Mouse (Mus musculus): ENCODE measurements around the gene Milr1.

Gene Milr1

GRCm38 (mm10) chr11:106728402-106729366 is 22.3 kb upstream of the Milr1 start:
- in situ Hi-C loops (cut with MboI; ENCODE audit: unreplicated experiment in 2 of 2): no loop called here

- in situ Hi-C loops (cut with MboI; ENCODE audit: unreplicated experiment in 2 of 2): loop anchor here in 1 of 2 experiments (10.0 kb wide), 1 partner anchor 315 kb away; no protein-coding TSS in a partner anchor
Observed at GRCm38 (mm10) chr11:106729656-106730055, 21.4 kb upstream of the Milr1 start.

DNA sequence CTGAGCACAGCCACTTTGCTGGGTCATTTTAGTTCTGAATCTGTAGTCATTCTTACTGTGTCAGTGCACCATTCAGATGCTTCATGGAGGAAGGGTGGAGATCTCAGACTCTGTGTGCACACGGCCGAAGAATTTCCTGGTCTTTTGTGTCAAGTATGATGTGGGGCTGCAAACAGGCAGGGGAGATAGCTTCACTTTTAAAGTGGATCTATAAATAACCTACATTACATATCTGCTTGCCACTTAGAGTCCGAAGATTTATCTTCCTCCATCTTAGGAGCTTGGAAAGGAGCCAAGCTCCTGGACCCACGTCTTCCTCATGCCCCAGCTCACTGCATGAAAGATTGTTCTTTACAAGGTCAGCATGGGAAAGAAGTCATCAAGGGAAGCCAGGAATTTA is 20.3 kb upstream of the Milr1 start:
- in situ Hi-C loops (cut with MboI; ENCODE audit: unreplicated experiment in 2 of 2): loop anchor here in 1 of 2 experiments (10.0 kb wide), 1 partner anchor 316 kb away; no protein-coding TSS in a partner anchor

- in situ Hi-C loops (cut with MboI; ENCODE audit: unreplicated experiment in 2 of 2): loop anchor here in 1 of 2 experiments (10.0 kb wide), 1 partner anchor 322 kb away; no protein-coding TSS in a partner anchor
Observed at GRCm38 (mm10) chr11:106736614-106737013, 14.4 kb upstream of the Milr1 start.

DNA sequence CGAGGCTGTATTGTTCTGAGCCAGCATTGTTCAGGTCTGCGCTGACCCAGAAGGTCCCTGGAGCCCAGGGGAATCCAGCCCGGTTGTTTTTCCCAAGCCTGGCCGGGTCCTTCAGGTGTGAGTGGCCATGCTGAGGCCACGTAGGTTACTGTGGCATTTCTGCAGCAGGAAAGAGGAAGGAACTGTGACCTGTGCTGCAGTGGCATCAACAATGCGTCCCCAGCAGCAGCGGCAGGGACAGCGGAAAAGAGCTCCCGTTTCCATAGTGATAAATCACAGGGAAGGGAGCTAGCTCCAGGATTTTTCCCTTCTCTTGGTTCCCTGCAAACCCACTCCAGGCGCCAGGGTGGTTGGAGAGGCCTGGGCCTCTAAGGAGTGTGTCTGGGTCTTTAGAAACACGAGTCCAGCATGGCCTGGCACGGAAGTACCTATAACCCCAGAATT is 13.8 kb upstream of the Milr1 start:
- in situ Hi-C loops (cut with MboI; ENCODE audit: unreplicated experiment in 2 of 2): loop anchor here in 1 of 2 experiments (10.0 kb wide), 1 partner anchor 322 kb away; no protein-coding TSS in a partner anchor

DNA sequence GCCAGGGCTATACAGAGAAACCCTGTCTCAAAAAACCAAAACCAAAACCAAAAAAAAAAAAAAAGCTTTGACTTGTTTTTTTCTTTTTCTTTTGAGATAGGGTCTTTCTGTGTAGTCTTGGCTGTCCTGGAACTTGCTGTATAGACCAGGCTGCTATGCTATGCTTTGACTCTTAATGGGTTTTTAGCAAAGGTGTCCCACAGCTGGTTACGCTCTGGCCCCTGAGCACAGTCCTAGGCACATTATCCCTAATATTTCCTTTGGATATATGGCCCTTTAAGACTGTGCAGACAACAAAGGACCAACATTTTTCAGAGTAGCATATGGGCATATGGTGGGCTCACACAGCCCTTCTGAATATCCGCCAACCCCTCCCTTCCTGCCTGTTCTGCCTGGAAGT is 11.9 kb upstream of the Milr1 start:
- in situ Hi-C loops (cut with MboI; ENCODE audit: unreplicated experiment in 2 of 2): loop anchor here in 1 of 2 experiments (10.0 kb wide), 1 partner anchor 324 kb away; no protein-coding TSS in a partner anchor

GRCm38 (mm10) chr11:106740724-106741123 is 10.3 kb upstream of the Milr1 start:
- in situ Hi-C loops (cut with MboI; ENCODE audit: unreplicated experiment in 2 of 2): loop anchor here (5.0 to 10.0 kb wide), 3 partner anchors 37 to 316 kb away; partner anchors contain the start of gene Polg2 (in 1 of the 2)

DNA sequence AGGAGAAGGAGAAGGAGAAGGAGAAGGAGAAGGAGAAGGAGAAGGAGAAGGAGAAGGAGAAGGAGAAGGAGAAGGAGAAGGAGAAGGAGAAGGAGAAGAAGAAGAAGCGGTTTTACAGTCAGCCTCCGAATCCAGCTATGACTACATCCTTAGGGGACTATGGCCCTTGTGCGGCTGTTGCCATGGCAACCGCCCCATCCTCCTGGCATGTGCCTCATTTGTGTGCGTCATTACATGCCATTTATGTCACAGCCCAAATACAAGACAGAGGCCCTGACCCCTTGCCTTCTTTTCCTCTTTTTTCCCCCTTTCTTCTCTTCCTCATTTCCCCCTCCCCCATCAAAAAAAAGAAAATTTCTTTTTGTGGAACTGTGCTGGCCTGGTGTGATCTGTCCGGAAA is 9.8 kb upstream of the Milr1 start:
- in situ Hi-C loops (cut with MboI; ENCODE audit: unreplicated experiment in 2 of 2): loop anchor here (5.0 to 10.0 kb wide), 3 partner anchors 36 to 316 kb away; partner anchors contain the start of gene Polg2 (in 1 of the 2)

DNA sequence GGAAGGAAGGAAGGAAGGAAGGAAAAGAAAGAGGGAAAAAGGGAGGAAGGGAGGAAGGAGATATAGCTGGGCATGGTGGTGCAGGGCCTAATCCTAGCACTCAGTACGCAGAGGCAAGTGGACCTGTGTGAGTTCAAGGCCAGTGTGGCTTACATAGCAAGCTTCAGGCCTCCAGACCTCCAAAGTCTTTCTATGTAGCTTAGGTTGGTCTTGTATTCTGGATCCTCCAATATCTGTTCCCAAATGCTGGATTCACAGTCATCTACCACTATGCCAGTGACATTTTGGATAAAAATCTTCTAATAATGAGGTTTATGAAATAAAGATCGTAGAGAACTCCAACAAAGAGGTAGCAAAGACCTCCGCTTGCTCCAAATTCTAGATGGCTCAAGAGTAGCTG is 9.2 kb upstream of the Milr1 start:
- in situ Hi-C loops (cut with MboI; ENCODE audit: unreplicated experiment in 2 of 2): loop anchor here (5.0 to 10.0 kb wide), 3 partner anchors 35 to 317 kb away; partner anchors contain the start of gene Polg2 (in 1 of the 2)

DNA sequence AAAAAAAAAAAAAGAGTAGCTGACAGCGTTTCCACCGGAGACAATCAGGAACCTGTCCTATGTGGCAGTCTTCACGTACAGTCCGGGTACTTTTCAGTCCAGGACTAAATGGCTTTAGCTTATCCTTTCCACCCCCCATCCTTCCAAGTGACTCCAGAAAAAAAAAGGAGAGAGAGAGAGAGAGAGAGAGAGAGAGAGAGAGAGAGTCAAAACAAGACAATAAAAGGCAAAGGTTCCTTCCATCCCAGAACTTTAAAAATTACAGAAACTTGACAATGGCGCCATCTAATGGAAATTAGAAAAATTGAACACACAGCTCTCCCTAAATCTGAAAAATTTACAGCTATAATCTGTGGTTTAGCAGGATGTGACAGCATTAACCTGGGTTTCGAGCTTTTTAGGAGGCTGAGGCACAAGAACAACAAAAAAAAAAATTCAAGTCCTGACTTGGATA is 8.6 kb upstream of the Milr1 start:
- in situ Hi-C loops (cut with MboI; ENCODE audit: unreplicated experiment in 2 of 2): loop anchor here (5.0 to 10.0 kb wide), 3 partner anchors 35 to 318 kb away; partner anchors contain the start of gene Polg2 (in 1 of the 2)

GRCm38 (mm10) chr11:106744949-106745348 is 6.1 kb upstream of the Milr1 start:
- in situ Hi-C loops (cut with MboI; ENCODE audit: unreplicated experiment in 2 of 2): loop anchor here (5.0 to 10.0 kb wide), 3 partner anchors 32 to 320 kb away; partner anchors contain the start of gene Polg2 (in 1 of the 2)

GRCm38 (mm10) chr11:106749557-106750120 is 1.4 kb upstream of the Milr1 start:
- in situ Hi-C loops (cut with MboI; ENCODE audit: unreplicated experiment in 2 of 2): loop anchor here in 1 of 2 experiments (5.0 to 25.0 kb wide), 3 partner anchors 237 to 427 kb away; no protein-coding TSS in a partner anchor

DNA sequence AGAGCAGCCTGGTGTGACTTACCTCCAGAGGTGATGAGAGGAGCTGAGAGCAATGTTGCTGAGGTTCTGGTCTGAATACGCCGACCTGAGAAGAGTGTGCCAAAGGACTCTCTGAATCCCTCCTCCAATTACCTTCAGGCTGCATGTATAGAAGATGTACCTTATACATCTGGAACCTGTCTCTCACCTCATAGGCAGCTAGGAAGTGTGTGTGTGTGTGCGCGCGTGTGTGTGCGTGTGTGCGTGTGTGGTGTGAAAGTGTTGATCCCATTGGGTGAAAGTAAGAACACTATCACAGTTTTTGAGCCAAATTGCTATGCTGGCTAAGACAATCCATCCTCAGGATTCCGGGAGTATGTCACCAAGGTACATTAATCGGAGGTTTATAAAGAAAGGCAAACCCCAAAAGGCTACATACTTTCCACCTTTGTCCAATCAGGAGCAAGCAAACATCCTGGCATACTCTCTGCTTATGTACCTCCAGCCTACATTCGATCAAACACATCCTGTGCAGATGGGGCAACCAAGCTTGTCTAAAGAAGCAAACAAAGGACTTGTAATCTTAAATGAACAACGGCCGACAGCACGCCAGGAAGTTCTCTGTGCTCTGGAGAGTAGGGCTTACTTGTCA is 790 bp upstream of the Milr1 start, which contains the start of gene Pecam1:
Gene Pecam1, minus strand, starts transcription at position 508 of the 631 bp plus-strand sequence.
- in situ Hi-C loops (cut with MboI; ENCODE audit: unreplicated experiment in 2 of 2): loop anchor here in 1 of 2 experiments (5.0 to 25.0 kb wide), 2 partner anchors 238 to 428 kb away; no protein-coding TSS in a partner anchor

DNA sequence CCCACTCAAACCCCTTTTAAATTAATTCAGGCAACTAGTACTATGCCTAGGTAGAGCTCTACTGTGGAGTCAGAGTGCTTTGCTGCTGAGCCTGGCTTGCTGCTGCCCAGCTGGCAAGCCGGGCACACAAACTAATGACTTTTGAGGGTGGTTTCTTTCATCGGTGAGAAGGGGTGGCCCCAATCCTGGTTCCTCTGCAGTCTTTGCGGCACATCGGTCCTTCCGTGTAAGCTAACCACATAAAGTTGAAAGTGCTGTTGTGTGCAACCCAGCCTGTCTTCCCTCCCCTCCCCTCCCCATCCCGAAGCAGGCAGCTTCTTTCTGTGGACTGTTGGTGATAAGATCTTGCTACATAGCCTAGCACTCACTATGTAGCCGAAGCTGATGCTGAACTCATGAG is 1.1 kb downstream of the Milr1 start:
- in situ Hi-C loops (cut with MboI; ENCODE audit: unreplicated experiment in 2 of 2): loop anchor here in 1 of 2 experiments (5.0 to 25.0 kb wide), 2 partner anchors 240 to 430 kb away; no protein-coding TSS in a partner anchor

DNA sequence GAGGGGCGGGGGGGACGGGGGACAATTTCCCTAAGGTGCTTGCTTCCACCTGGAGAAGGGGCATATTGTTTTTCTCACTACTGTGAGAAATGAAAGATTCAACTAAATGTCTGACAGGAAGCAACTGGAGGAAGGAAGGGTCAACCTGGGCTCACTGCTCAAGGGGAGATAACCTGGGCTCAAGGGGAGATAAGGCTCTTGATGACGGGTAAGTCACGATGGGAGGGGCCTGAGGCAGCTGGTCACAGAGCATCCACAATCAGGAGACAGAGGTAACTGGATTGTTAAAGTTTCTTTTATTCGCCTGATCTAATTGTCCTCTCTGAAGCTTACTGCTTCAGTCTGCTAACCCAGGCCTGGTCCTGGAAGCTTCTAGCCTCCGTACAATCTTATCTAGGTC is 2.3 kb downstream of the Milr1 start:
- in situ Hi-C loops (cut with MboI; ENCODE audit: unreplicated experiment in 2 of 2): loop anchor here in 1 of 2 experiments (5.0 to 25.0 kb wide), 2 partner anchors 241 to 431 kb away; no protein-coding TSS in a partner anchor

GRCm38 (mm10) chr11:106755583-106755982 is 4.6 kb downstream of the Milr1 start:
- in situ Hi-C loops (cut with MboI; ENCODE audit: unreplicated experiment in 2 of 2): loop anchor here in 1 of 2 experiments (25.0 kb wide), 1 partner anchor 243 kb away; no protein-coding TSS in a partner anchor

- in situ Hi-C loops (cut with MboI; ENCODE audit: unreplicated experiment in 2 of 2): loop anchor here in 1 of 2 experiments (25.0 kb wide), 1 partner anchor 247 kb away; no protein-coding TSS in a partner anchor
Observed at GRCm38 (mm10) chr11:106759028-106759427, 8.0 kb downstream of the Milr1 start.

GRCm38 (mm10) chr11:106760511-106760910 is 9.5 kb downstream of the Milr1 start:
- in situ Hi-C loops (cut with MboI; ENCODE audit: unreplicated experiment in 2 of 2): loop anchor here in 1 of 2 experiments (25.0 kb wide), 1 partner anchor 248 kb away; no protein-coding TSS in a partner anchor

GRCm38 (mm10) chr11:106762139-106762799 is 11.2 kb downstream of the Milr1 start:
- in situ Hi-C loops (cut with MboI; ENCODE audit: unreplicated experiment in 2 of 2): loop anchor here in 1 of 2 experiments (25.0 kb wide), 1 partner anchor 250 kb away; no protein-coding TSS in a partner anchor
